ENCODE assay signal across 9 mouse cellular contexts in genomic region chr7:75141919-75142700, GRCm38 (mm10).
DNase-seq lines count a peak whose midpoint lies in the region; ATAC-seq and TF ChIP-seq lines count a peak whose summit lies in the region.
"Had no signal": no experiment of that assay in that cellular context is flagged by ENCODE, and none has a peak within 500 bp of the region (broad histone marks: within the 10 kb centered on the region; RNA-seq: fewer than 3 reads in every experiment).

No protein-coding gene starts in this region.

- no peak for TF ChIP-seq CTCF in liver, postnatal 0 days (IDR thresholded peaks at IDR 0.05; ENCODE audit: low read depth)

- peak overlapping the region; percentile 48 for H3K4me2 ChIP-seq in hindbrain, embryonic 12.5 days (replicated peaks)
- H3K4me2 ChIP-seq in liver, postnatal 0 days (ENCODE audit: low read depth, low read length): peak overlapping the region; percentile 42
- peak overlapping the region; percentile 64 for H3K4me2 ChIP-seq in stomach, embryonic 16.5 days (ENCODE audit: low read depth, low read length)

- peaks cover 26% of the 10 kb centered on the region; the same call in 1 of the 2 replicates for H3K4me1 ChIP-seq in heart, embryonic 10.5 days
- H3K4me1 ChIP-seq in hindbrain, embryonic 12.5 days: peaks cover 3% of the 10 kb centered on the region; the same call in 1 of the 2 replicates
- peaks cover 5% of the 10 kb centered on the region; the same call in 1 of the 2 replicates for H3K4me1 ChIP-seq in liver, postnatal 0 days (ENCODE audit: insufficient read depth)
- peaks cover 9% of the 10 kb centered on the region; the same call in 1 of the 2 replicates for H3K4me1 ChIP-seq in stomach, embryonic 16.5 days (ENCODE audit: control insufficient read depth, insufficient read depth, low read length)

- no peak overlapping the region for H3K9ac ChIP-seq in hindbrain, embryonic 12.5 days
- no peak overlapping the region for H3K9ac ChIP-seq in liver, postnatal 0 days (replicated peaks)
- peak overlapping the region; percentile 57; the same call in 1 of the 2 replicates for H3K9ac ChIP-seq in stomach, embryonic 16.5 days (ENCODE audit: low read length)

- peak overlapping the region; percentile 51 for H3K4me3 ChIP-seq in heart, embryonic 10.5 days
- H3K4me3 ChIP-seq in hindbrain, embryonic 12.5 days: peak overlapping the region; percentile 20
- no peak overlapping the region for H3K4me3 ChIP-seq in liver, postnatal 0 days (ENCODE audit: low read depth, low read length)
- peak overlapping the region; percentile 34 for H3K4me3 ChIP-seq in stomach, embryonic 16.5 days (replicated peaks; ENCODE audit: low read length)
- H3K4me3 ChIP-seq: erythroblast, embryonic 14.5 days had no signal

- H3K9me3 ChIP-seq in heart, embryonic 10.5 days: no peaks in the 10 kb centered on the region
- H3K9me3 ChIP-seq in hindbrain, embryonic 12.5 days (replicated peaks): no peaks in the 10 kb centered on the region
- no peaks in the 10 kb centered on the region for H3K9me3 ChIP-seq in liver, postnatal 0 days (ENCODE audit: low read length)
- no peaks in the 10 kb centered on the region for H3K9me3 ChIP-seq in stomach, embryonic 16.5 days (replicated peaks; ENCODE audit: control insufficient read depth, low read length)

- TF ChIP-seq EP300 in liver, postnatal 0 days (IDR thresholded peaks at IDR 0.05; ENCODE audit: low read depth): no peak

- H3K27ac ChIP-seq in heart, embryonic 10.5 days: no peak overlapping the region
- no peak overlapping the region for H3K27ac ChIP-seq in hindbrain, embryonic 12.5 days
- H3K27ac ChIP-seq in liver, postnatal 0 days (ENCODE audit: low read depth): no peak overlapping the region
- 0 out of 2 replicates have a peak overlapping the region, but pooled peaks have one; percentile 7 for H3K27ac ChIP-seq in stomach, embryonic 16.5 days (ENCODE audit: low read length)

- H3K27me3 ChIP-seq in heart, embryonic 10.5 days (ENCODE audit: insufficient read depth, poor library complexity, severe bottlenecking): no peaks in the 10 kb centered on the region; the same call in 1 of the 2 replicates
- H3K27me3 ChIP-seq in hindbrain, embryonic 12.5 days: 0 out of 2 replicates have a peak, but pooled peaks cover 6% of the 10 kb centered on the region
- no peaks in the 10 kb centered on the region for H3K27me3 ChIP-seq in liver, postnatal 0 days (ENCODE audit: insufficient read depth, low read length)
- no peaks in the 10 kb centered on the region for H3K27me3 ChIP-seq in stomach, embryonic 16.5 days (ENCODE audit: control insufficient read depth, insufficient read depth, low read length)

- ATAC-seq in hindbrain, embryonic 12.5 days (ENCODE audit: low FRiP score): no peak
- no peak for ATAC-seq in liver, postnatal 0 days
- peak; percentile 56; the same call in 1 of the 2 replicates for ATAC-seq in stomach, embryonic 16.5 days (ENCODE audit: insufficient read depth, low FRiP score)

- no peak for DNase-seq in heart, embryonic 10.5 days (ENCODE audit: low spot score)
- DNase-seq in heart, adult 8-10 months (ENCODE audit: low spot score): no peak
- DNase-seq in thymus, postnatal 0 days (ENCODE audit: low spot score): peak; percentile 39
- DNase-seq in thymus, postnatal 10 days (ENCODE audit: low spot score in 2 of 2): no peak
- no peak for DNase-seq in liver, postnatal 0 days
- DNase-seq in lung, postnatal 4 days: no peak

- H3K36me3 ChIP-seq in heart, embryonic 10.5 days: no peaks in the 10 kb centered on the region
- H3K36me3 ChIP-seq in hindbrain, embryonic 12.5 days: no peaks in the 10 kb centered on the region
- no peaks in the 10 kb centered on the region for H3K36me3 ChIP-seq in liver, postnatal 0 days (replicated peaks; ENCODE audit: insufficient read depth, low read length)
- H3K36me3 ChIP-seq in stomach, embryonic 16.5 days (ENCODE audit: control insufficient read depth, insufficient read depth, low read length): no peaks in the 10 kb centered on the region

- WGBS in heart, embryonic 10.5 days: 7% methylated on average over 17 of the region's 17 CpGs
- WGBS in hindbrain, embryonic 12.5 days: 8% methylated on average over 17 of the region's 17 CpGs
- WGBS in liver, postnatal 0 days (ENCODE audit: insufficient replicate concordance): 4% methylated on average over 17 of the region's 17 CpGs
- 12% methylated on average over 17 of the region's 17 CpGs for WGBS in stomach, embryonic 16.5 days
